Mouse (Mus musculus): ENCODE results near the gene Gfod1. TPM values are rescaled to one million over a fixed set of nuclear protein-coding genes. Genes with fewer than 3 reads are reported as not detected.

The Gfod1 gene
- polyA plus RNA-seq, 1 experiment from 2014 or later = 0.50 TPM

- peak overlapping the region; percentile 39 for H3K4me2 ChIP-seq (ENCODE audit: low read depth, low read length)
- H3K4me3 ChIP-seq (ENCODE audit: low read depth, low read length) = no peak overlapping the region
- H3K9ac ChIP-seq (replicated peaks; ENCODE audit: low read length) = no peak overlapping the region
- 15% methylated on average over 19 of the region's 19 CpGs for WGBS
- H3K9me3 ChIP-seq (replicated peaks; ENCODE audit: control insufficient read depth, low read length) = no peaks in the 10 kb centered on the region
- H3K4me1 ChIP-seq (ENCODE audit: control insufficient read depth, insufficient read depth, low read length) = no peaks in the 10 kb centered on the region
- H3K36me3 ChIP-seq (replicated peaks; ENCODE audit: control insufficient read depth, insufficient read depth, low read depth, low read length) = no peaks in the 10 kb centered on the region
- H3K27ac ChIP-seq (replicated peaks; ENCODE audit: low read depth, low read length) = no peak overlapping the region
- peak; percentile 61; the same call in 1 of the 2 replicates for ATAC-seq (replicated peaks; ENCODE audit: insufficient number of reproducible peaks, low FRiP score, low TSS enrichment, low read depth)
- H3K27me3 ChIP-seq (ENCODE audit: control insufficient read depth, insufficient read depth, low read length) = no peaks in the 10 kb centered on the region
- DNase-seq (ENCODE audit: low spot score) = peak; percentile 59
These were observed 88.6 kb downstream of the Gfod1 start for GRCm38 (mm10) chr13:43215144-43215993.

GRCm38 (mm10) chr13:43212338-43212737 lies 91.6 kb downstream of the Gfod1 start:
- DNase-seq (ENCODE audit: low spot score) (no peak), ATAC-seq (replicated peaks; ENCODE audit: insufficient number of reproducible peaks, low FRiP score, low TSS enrichment, low read depth) (no peak)
- no peak overlapping the region for H3K4me3 ChIP-seq (ENCODE audit: low read depth, low read length)
- H3K27ac ChIP-seq (replicated peaks; ENCODE audit: low read depth, low read length) = no peak overlapping the region
- H3K9ac ChIP-seq (replicated peaks; ENCODE audit: low read length) = no peak overlapping the region
- WGBS = 66% methylated on average over 7 of the region's 7 CpGs
- no peak overlapping the region for H3K4me2 ChIP-seq (ENCODE audit: low read depth, low read length)
- H3K36me3 ChIP-seq (replicated peaks; ENCODE audit: control insufficient read depth, insufficient read depth, low read depth, low read length) = no peaks in the 10 kb centered on the region
- no peaks in the 10 kb centered on the region for H3K4me1 ChIP-seq (ENCODE audit: control insufficient read depth, insufficient read depth, low read length)
- H3K27me3 ChIP-seq (ENCODE audit: control insufficient read depth, insufficient read depth, low read length) = no peaks in the 10 kb centered on the region
- H3K9me3 ChIP-seq (replicated peaks; ENCODE audit: control insufficient read depth, low read length) = no peaks in the 10 kb centered on the region

GRCm38 (mm10) chr13:43210956-43211355 lies 93.0 kb downstream of the Gfod1 start:
- H3K27ac ChIP-seq (replicated peaks; ENCODE audit: low read depth, low read length) = no peak overlapping the region
- no peak overlapping the region for H3K4me2 ChIP-seq (ENCODE audit: low read depth, low read length)
- H3K36me3 ChIP-seq (replicated peaks; ENCODE audit: control insufficient read depth, insufficient read depth, low read depth, low read length) = no peaks in the 10 kb centered on the region
- no peak overlapping the region for H3K4me3 ChIP-seq (ENCODE audit: low read depth, low read length)
- H3K27me3 ChIP-seq (ENCODE audit: control insufficient read depth, insufficient read depth, low read length) = no peaks in the 10 kb centered on the region
- WGBS = 81% methylated on average over 5 of the region's 5 CpGs
- no peak overlapping the region for H3K9ac ChIP-seq (replicated peaks; ENCODE audit: low read length)
- ATAC-seq (replicated peaks; ENCODE audit: insufficient number of reproducible peaks, low FRiP score, low TSS enrichment, low read depth) (no peak), DNase-seq (ENCODE audit: low spot score) (no peak)
- no peaks in the 10 kb centered on the region for H3K4me1 ChIP-seq (ENCODE audit: control insufficient read depth, insufficient read depth, low read length)
- H3K9me3 ChIP-seq (replicated peaks; ENCODE audit: control insufficient read depth, low read length) = no peaks in the 10 kb centered on the region

- DNase-seq (ENCODE audit: low spot score) (no peak), ATAC-seq (replicated peaks; ENCODE audit: insufficient number of reproducible peaks, low FRiP score, low TSS enrichment, low read depth) (no peak)
- Histone ChIP-seq H3K27me3 (ENCODE audit: control insufficient read depth, insufficient read depth, low read length) (no peaks in the 10 kb centered on the region), H3K4me1 (ENCODE audit: control insufficient read depth, insufficient read depth, low read length) (no peaks in the 10 kb centered on the region), H3K27ac (replicated peaks; ENCODE audit: low read depth, low read length) (no peak overlapping the region), H3K4me3 (ENCODE audit: low read depth, low read length) (no peak overlapping the region), H3K4me2 (ENCODE audit: low read depth, low read length) (no peak overlapping the region), H3K9me3 (replicated peaks; ENCODE audit: control insufficient read depth, low read length) (no peaks in the 10 kb centered on the region), H3K9ac (replicated peaks; ENCODE audit: low read length) (no peak overlapping the region), H3K36me3 (replicated peaks; ENCODE audit: control insufficient read depth, insufficient read depth, low read depth, low read length) (no peaks in the 10 kb centered on the region)
- WGBS = 73% methylated on average over 5 of the region's 5 CpGs
These were observed 94.4 kb downstream of the Gfod1 start for GRCm38 (mm10) chr13:43209560-43209959.

DNA sequence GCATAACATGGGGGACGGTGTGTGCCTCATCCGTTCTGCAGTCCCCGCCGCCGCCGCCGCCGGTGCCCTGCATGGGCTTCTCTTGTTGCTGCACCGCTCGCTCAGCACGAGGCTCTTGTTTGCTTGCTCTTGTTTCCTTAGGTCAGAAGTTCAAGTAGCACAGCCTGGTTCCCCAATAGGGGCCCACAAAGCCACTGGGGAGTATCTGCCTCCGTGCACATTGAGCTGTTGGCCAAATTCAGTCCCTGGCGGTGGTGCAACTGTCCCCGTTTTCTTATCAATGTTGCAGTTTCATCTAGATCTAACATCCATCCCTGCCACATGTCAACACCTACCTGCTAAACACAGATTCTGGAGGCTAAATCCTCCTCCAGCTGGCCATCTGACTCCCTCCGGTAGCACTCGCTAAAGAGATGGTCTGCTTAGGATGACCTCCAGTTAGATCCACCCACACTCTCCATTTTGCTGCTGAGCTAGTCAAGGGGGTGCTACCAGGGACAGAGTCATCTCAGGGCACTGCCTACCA lies 95.0 kb downstream of the Gfod1 start:
- H3K36me3 ChIP-seq (replicated peaks; ENCODE audit: control insufficient read depth, insufficient read depth, low read depth, low read length) = no peaks in the 10 kb centered on the region
- H3K4me2 ChIP-seq (ENCODE audit: low read depth, low read length) = no peak overlapping the region
- ATAC-seq (replicated peaks; ENCODE audit: insufficient number of reproducible peaks, low FRiP score, low TSS enrichment, low read depth) (no peak), DNase-seq (ENCODE audit: low spot score) (no peak)
- H3K4me1 ChIP-seq (ENCODE audit: control insufficient read depth, insufficient read depth, low read length) = no peaks in the 10 kb centered on the region
- no peaks in the 10 kb centered on the region for H3K9me3 ChIP-seq (replicated peaks; ENCODE audit: control insufficient read depth, low read length)
- no peak overlapping the region for H3K4me3 ChIP-seq (ENCODE audit: low read depth, low read length)
- no peak overlapping the region for H3K27ac ChIP-seq (replicated peaks; ENCODE audit: low read depth, low read length)
- 45% methylated on average over 16 of the region's 16 CpGs for WGBS
- no peak overlapping the region for H3K9ac ChIP-seq (replicated peaks; ENCODE audit: low read length)
- H3K27me3 ChIP-seq (ENCODE audit: control insufficient read depth, insufficient read depth, low read length) = no peaks in the 10 kb centered on the region

DNA sequence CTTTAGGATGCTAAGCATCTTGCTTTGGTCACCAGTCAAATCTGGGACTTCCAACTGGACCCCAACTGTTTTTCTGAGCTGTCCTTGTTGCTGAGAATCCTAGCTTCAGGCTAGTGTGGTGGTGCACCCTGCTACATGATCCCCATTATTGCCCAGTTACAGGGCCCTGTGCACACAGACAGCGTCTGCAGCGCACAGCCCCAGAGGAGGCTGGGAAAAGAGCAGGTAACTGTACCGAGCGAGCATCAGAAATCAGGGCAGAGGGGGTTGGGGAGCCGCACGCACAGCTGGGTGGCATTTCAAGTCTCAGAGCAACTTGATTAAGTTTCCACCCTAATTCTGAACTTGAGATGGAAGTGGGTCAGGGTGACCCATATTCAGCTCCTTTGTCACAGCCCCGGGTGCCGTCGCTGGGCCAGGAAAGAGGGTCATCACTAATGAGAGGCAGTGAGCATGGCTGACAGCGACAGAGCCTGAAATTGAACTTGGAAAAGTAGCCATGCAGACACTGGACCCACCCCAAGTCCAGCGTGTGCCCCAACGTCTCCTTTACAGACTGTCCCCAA lies 97.8 kb downstream of the Gfod1 start:
- 81% methylated on average over 12 of the region's 12 CpGs for WGBS
- Histone ChIP-seq H3K4me3 (ENCODE audit: low read depth, low read length) (no peak overlapping the region), H3K36me3 (replicated peaks; ENCODE audit: control insufficient read depth, insufficient read depth, low read depth, low read length) (no peaks in the 10 kb centered on the region), H3K9me3 (replicated peaks; ENCODE audit: control insufficient read depth, low read length) (no peaks in the 10 kb centered on the region), H3K4me2 (ENCODE audit: low read depth, low read length) (no peak overlapping the region), H3K4me1 (ENCODE audit: control insufficient read depth, insufficient read depth, low read length) (no peaks in the 10 kb centered on the region), H3K9ac (replicated peaks; ENCODE audit: low read length) (no peak overlapping the region), H3K27me3 (ENCODE audit: control insufficient read depth, insufficient read depth, low read length) (no peaks in the 10 kb centered on the region), H3K27ac (replicated peaks; ENCODE audit: low read depth, low read length) (no peak overlapping the region)
- ATAC-seq (replicated peaks; ENCODE audit: insufficient number of reproducible peaks, low FRiP score, low TSS enrichment, low read depth) (no peak), DNase-seq (ENCODE audit: low spot score) (no peak)

DNA sequence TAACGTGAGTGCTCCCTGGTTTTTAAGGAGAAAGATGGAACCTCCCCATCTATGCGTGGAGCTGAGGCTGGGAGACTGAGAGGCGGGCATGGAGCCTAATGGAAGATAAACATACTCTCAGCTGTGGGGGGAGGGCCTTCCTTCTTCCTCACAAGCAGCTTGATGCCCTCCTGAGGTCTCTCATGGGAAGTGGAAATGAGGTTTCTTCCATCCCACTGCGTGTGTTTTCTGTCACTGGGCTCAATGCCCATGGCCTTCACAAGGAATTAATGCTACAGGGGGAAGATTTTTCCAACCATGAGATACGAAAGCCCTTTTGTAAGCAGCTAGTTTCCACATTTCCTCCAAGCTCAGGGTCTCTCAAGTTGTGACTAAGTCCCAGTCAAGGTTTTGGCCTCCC lies 100.3 kb downstream of the Gfod1 start:
- Histone ChIP-seq H3K4me1 (ENCODE audit: control insufficient read depth, insufficient read depth, low read length) (no peaks in the 10 kb centered on the region), H3K36me3 (replicated peaks; ENCODE audit: control insufficient read depth, insufficient read depth, low read depth, low read length) (no peaks in the 10 kb centered on the region)
- DNase-seq (ENCODE audit: low spot score) = no peak

DNA sequence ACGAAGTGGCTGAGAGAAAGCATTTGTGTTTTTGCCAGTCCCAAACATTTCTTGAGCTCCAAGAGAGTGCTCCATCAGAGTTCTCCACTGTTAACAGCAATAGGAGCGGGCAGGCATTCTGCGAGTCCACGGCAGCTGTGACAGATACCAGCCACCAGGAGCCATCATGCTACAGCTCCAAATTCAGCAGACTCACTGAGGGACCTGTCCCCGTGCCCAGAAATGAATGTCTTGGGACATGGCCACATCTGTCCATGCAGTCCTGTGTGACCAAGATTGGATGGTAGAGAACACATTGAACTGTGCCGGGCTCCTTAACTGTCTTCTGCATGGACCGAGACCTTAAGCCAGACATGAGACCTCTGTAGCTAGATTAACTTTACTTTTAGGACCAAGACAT lies 100.7 kb downstream of the Gfod1 start:
- 86% methylated on average over 7 of the region's 7 CpGs for WGBS
- H3K27me3 ChIP-seq (ENCODE audit: control insufficient read depth, insufficient read depth, low read length) = no peaks in the 10 kb centered on the region
- DNase-seq (ENCODE audit: low spot score) (no peak), ATAC-seq (replicated peaks; ENCODE audit: insufficient number of reproducible peaks, low FRiP score, low TSS enrichment, low read depth) (no peak)
- no peak overlapping the region for H3K4me2 ChIP-seq (ENCODE audit: low read depth, low read length)
- no peak overlapping the region for H3K4me3 ChIP-seq (ENCODE audit: low read depth, low read length)
- H3K36me3 ChIP-seq (replicated peaks; ENCODE audit: control insufficient read depth, insufficient read depth, low read depth, low read length) = no peaks in the 10 kb centered on the region
- H3K9me3 ChIP-seq (replicated peaks; ENCODE audit: control insufficient read depth, low read length) = no peaks in the 10 kb centered on the region
- H3K27ac ChIP-seq (replicated peaks; ENCODE audit: low read depth, low read length) = no peak overlapping the region
- H3K9ac ChIP-seq (replicated peaks; ENCODE audit: low read length) = no peak overlapping the region
- no peaks in the 10 kb centered on the region for H3K4me1 ChIP-seq (ENCODE audit: control insufficient read depth, insufficient read depth, low read length)

More for the DNA sequence above, 100.3 kb downstream of the Gfod1 start:
- no peak overlapping the region for H3K4me3 ChIP-seq (ENCODE audit: low read depth, low read length)
- no peaks in the 10 kb centered on the region for H3K27me3 ChIP-seq (ENCODE audit: control insufficient read depth, insufficient read depth, low read length)
- 66% methylated on average over 5 of the region's 5 CpGs for WGBS
- ATAC-seq (replicated peaks; ENCODE audit: insufficient number of reproducible peaks, low FRiP score, low TSS enrichment, low read depth) = no peak
- no peak overlapping the region for H3K4me2 ChIP-seq (ENCODE audit: low read depth, low read length)
- no peak overlapping the region for H3K27ac ChIP-seq (replicated peaks; ENCODE audit: low read depth, low read length)
- H3K9ac ChIP-seq (replicated peaks; ENCODE audit: low read length) = no peak overlapping the region
- H3K9me3 ChIP-seq (replicated peaks; ENCODE audit: control insufficient read depth, low read length) = no peaks in the 10 kb centered on the region

Measured in embryonic facial prominence, embryonic 11.5 days (tissue).